Mouse (Mus musculus) stomach, postnatal 0 days (tissue): ENCODE data around the gene Olfr1241. TPM values are rescaled to one million over a fixed set of nuclear protein-coding genes. Genes with fewer than 3 reads are reported as not detected.

ENCODE experiments used
- ATAC-seq: fragments of 200-750 bp; cut with Nextera tagmentation; 2 replicates; pipeline ENCODE4 v1.8.0; 2017; ENCODE audit not compliant: low FRiP score, low TSS enrichment
- DNase-seq: peaks from one replicate; pipeline ENCODE4 v3.0.0-alpha.2; 2016; ENCODE audit warnings: low spot score
- H3K27ac ChIP-seq: fragments of 300-500 bp; sonication (generic); replicated peaks from 2 replicates; pipeline ENCODE4 v1.5.1; 2014; ENCODE audit warnings: mild to moderate bottlenecking, control low read depth
- H3K27me3 ChIP-seq: fragments of 300-500 bp; sonication (generic); 2 replicates; pipeline ENCODE4 v1.6.1; 2014; ENCODE audit warnings: low read length; ENCODE audit not compliant: control insufficient read depth, insufficient read depth
- H3K36me3 ChIP-seq: fragments of 300-500 bp; sonication (generic); 2 replicates; pipeline ENCODE4 v1.6.1; 2014; ENCODE audit warnings: low read length, mixed read lengths; ENCODE audit not compliant: control insufficient read depth, insufficient read depth
- H3K4me1 ChIP-seq: fragments of 300-500 bp; sonication (generic); replicated peaks from 2 replicates; pipeline ENCODE4 v1.6.1; 2014; ENCODE audit warnings: antibody characterized with exemption; ENCODE audit not compliant: control insufficient read depth, insufficient read depth
- H3K4me2 ChIP-seq: fragments of 300-500 bp; sonication (generic); replicated peaks from 2 replicates; pipeline ENCODE4 v1.6.1; 2014; ENCODE audit warnings: low read depth, mild to moderate bottlenecking, control low read depth, moderate library complexity
- H3K4me3 ChIP-seq: fragments of 300-500 bp; sonication (generic); 2 replicates; pipeline ENCODE4 v1.5.1; 2014; ENCODE audit warnings: low read depth, low read length, control low read depth
- H3K9ac ChIP-seq: fragments of 300-500 bp; sonication (generic); 2 replicates; pipeline ENCODE4 v1.6.1; 2014; ENCODE audit warnings: mild to moderate bottlenecking, low read length, control low read depth, mixed read lengths
- H3K9me3 ChIP-seq: fragments of 300-500 bp; sonication (generic); 2 replicates; pipeline ENCODE4 v1.6.1; 2016; ENCODE audit warnings: low read length; ENCODE audit not compliant: control insufficient read depth
- CTCF ChIP-seq: IDR thresholded peaks from 2 replicates; pipeline ENCODE4 v1.5.1; 2016; ENCODE audit warnings: antibody characterized with exemption, low read depth, mild to moderate bottlenecking, moderate library complexity
- EP300 ChIP-seq: optimal IDR thresholded peaks from 2 replicates; pipeline ENCODE3; 2016; ENCODE audit warnings: antibody characterized with exemption
- whole genome bisulfite sequencing: fragments of 180-500 bp; shearing (Covaris S2); extraction: QIAGEN DNeasy Blood & Tissue Kit; methylation state at CpG from one replicate; pipeline ENCODE4 v1.1.7; 2014; 5-methylcytosine and 5-hydroxymethylcytosine counted together
- polyA plus RNA-seq: library from polyadenylated mRNA; unstranded; fragments of >200 nt; fragmentation: Nextera tagmentation; extraction: Ambion mirVana; gene quantifications from 2 replicates; pipeline ENCODE4 v1.2.1, GENCODE M21; 2015

Olfr1241 gene
- not detected in 2 replicates for polyA plus RNA-seq

DNA sequence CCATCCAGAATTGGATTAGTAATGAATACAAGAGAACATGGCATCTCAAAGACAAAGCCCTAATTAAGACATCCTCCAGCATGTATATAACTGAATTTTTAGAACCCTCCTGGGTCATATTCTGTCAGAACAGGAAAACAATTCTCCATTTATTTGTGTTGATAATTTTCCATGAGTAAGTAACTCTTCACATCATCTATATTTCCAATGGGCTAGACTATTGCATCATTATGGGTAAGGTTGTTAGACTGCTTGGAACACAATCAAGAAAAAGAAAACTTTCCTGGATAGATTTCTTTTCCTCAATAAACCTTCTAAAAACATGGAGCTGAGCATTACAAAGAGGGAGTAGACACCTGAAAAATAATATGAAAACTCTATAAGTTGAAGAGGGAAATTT, at the start of gene Olfr1241:
Gene Olfr1241 (minus strand): TSS at position 101 of the 400 bp plus-strand sequence.
- H3K4me1 ChIP-seq: no peaks in the 10 kb centered on the region
- H3K27me3 ChIP-seq: no peaks in the 10 kb centered on the region
- H3K36me3 ChIP-seq: no peaks in the 10 kb centered on the region
- no peak for ATAC-seq
- TF ChIP-seq EP300 (no peak), CTCF (no peak)
- no peak within 1 kb of the TSS for H3K4me3 ChIP-seq
- no peak within 1 kb of the TSS for H3K9ac ChIP-seq
- no peak for DNase-seq
- H3K9me3 ChIP-seq: no peaks in the 10 kb centered on the region
- no peak within 1 kb of the TSS for H3K27ac ChIP-seq
- no peak within 1 kb of the TSS for H3K4me2 ChIP-seq

- whole genome bisulfite sequencing: 88% methylated on average over 1 of the region's 1 CpGs
- no peak within 1 kb of the TSS for H3K4me2 ChIP-seq
- no peak for ATAC-seq
These were observed 44.5 kb upstream of the Olfr1241 start, which contains the start of gene Olfr1243 for GRCm38 (mm10) chr2:89531387-89531786. Olfr1243 (minus strand) TSS chr2:89531487.

GRCm38 (mm10) chr2:89498235-89498634, 11.3 kb upstream of the Olfr1241 start, which contains the start of gene Olfr1242:
Olfr1242 (minus strand) TSS chr2:89498335.
- 83% methylated on average over 1 of the region's 1 CpGs for WGBS
- H3K9me3 ChIP-seq: no peaks in the 10 kb centered on the region
- H3K36me3 ChIP-seq: no peaks in the 10 kb centered on the region
- H3K27ac ChIP-seq: no peak within 1 kb of the TSS
- H3K4me3 ChIP-seq: no peak within 1 kb of the TSS
- H3K4me1 ChIP-seq: no peaks in the 10 kb centered on the region
- no peak within 1 kb of the TSS for H3K9ac ChIP-seq
- H3K27me3 ChIP-seq: no peaks in the 10 kb centered on the region
- TF ChIP-seq EP300 (no peak), CTCF (no peak)
- no peak within 1 kb of the TSS for H3K4me2 ChIP-seq
- ATAC-seq (no peak), DNase-seq (no peak)

More at GRCm38 (mm10) chr2:89531387-89531786, 44.5 kb upstream of the Olfr1241 start, which contains the start of gene Olfr1243:
- H3K27me3 ChIP-seq: no peaks in the 10 kb centered on the region
- no peaks in the 10 kb centered on the region for H3K36me3 ChIP-seq
- H3K27ac ChIP-seq: no peak within 1 kb of the TSS
- no peak within 1 kb of the TSS for H3K9ac ChIP-seq
- no peak within 1 kb of the TSS for H3K4me3 ChIP-seq
- TF ChIP-seq EP300: no peak
- no peak for TF ChIP-seq CTCF
- H3K9me3 ChIP-seq: no peaks in the 10 kb centered on the region
- DNase-seq: no peak
- no peaks in the 10 kb centered on the region for H3K4me1 ChIP-seq

- no peak for ATAC-seq
- no peak within 1 kb of the TSS for H3K27ac ChIP-seq
- no peaks in the 10 kb centered on the region for H3K9me3 ChIP-seq
- no peaks in the 10 kb centered on the region for H3K36me3 ChIP-seq
- TF ChIP-seq EP300 (no peak), CTCF (no peak)
- 82% methylated on average over 3 of the region's 3 CpGs for WGBS
- no peak within 1 kb of the TSS for H3K9ac ChIP-seq
- no peaks in the 10 kb centered on the region for H3K4me1 ChIP-seq
- no peaks in the 10 kb centered on the region for H3K27me3 ChIP-seq
- H3K4me3 ChIP-seq: no peak within 1 kb of the TSS
- H3K4me2 ChIP-seq: no peak within 1 kb of the TSS
- DNase-seq: no peak
These were observed 44.0 kb downstream of the Olfr1241 start, which contains the start of gene Olfr1240 for GRCm38 (mm10) chr2:89442900-89443299. Olfr1240 (minus strand) TSS chr2:89443000.

Other genes starting within 250 kb of the Olfr1241 start
- gene Olfr1228, start 233.1 kb downstream of the Olfr1241 start, polyA plus RNA-seq: not detected in 2 replicates
- not detected in 2 replicates for gene Olfr1229, start 199.1 kb downstream of the Olfr1241 start, polyA plus RNA-seq
- gene Olfr1230, start 189.9 kb downstream of the Olfr1241 start, polyA plus RNA-seq: not detected in 2 replicates
- 0.02 TPM in 1 of 2 replicates, not detected in the other for gene Olfr1231, start 180.1 kb downstream of the Olfr1241 start, polyA plus RNA-seq
- gene Olfr1232, start 157.5 kb downstream of the Olfr1241 start, polyA plus RNA-seq: not detected in 2 replicates
- gene Olfr1233, start 144.7 kb downstream of the Olfr1241 start, polyA plus RNA-seq: 0.02 TPM in 1 of 2 replicates, not detected in the other
- gene Olfr1234, start 122.3 kb downstream of the Olfr1241 start, polyA plus RNA-seq: not detected in 2 replicates
- gene Olfr1238, start 77.5 kb downstream of the Olfr1241 start, polyA plus RNA-seq: not detected in 2 replicates
- gene Olfr1239, start 66.7 kb downstream of the Olfr1241 start, polyA plus RNA-seq: not detected in 2 replicates
- not detected in 2 replicates for gene Olfr1240, start 44.1 kb downstream of the Olfr1241 start, polyA plus RNA-seq
- gene Olfr1242, start 11.2 kb upstream of the Olfr1241 start, polyA plus RNA-seq: not detected in 2 replicates
- not detected in 2 replicates for gene Olfr1243, start 44.4 kb upstream of the Olfr1241 start, polyA plus RNA-seq
- not detected in 2 replicates for gene Olfr1245, start 91.3 kb upstream of the Olfr1241 start, polyA plus RNA-seq
- gene Olfr1246, start 106.0 kb upstream of the Olfr1241 start, polyA plus RNA-seq: not detected in 2 replicates
- gene Olfr1247, start 127.0 kb upstream of the Olfr1241 start, polyA plus RNA-seq: 0.01 TPM in 1 of 2 replicates, not detected in the other
- gene Olfr1248, start 131.1 kb upstream of the Olfr1241 start, polyA plus RNA-seq: not detected in 2 replicates
- gene Olfr1249, start 147.9 kb upstream of the Olfr1241 start, polyA plus RNA-seq: not detected in 2 replicates
- gene Olfr1250, start 174.3 kb upstream of the Olfr1241 start, polyA plus RNA-seq: not detected in 2 replicates
- not detected in 2 replicates for gene Olfr1251, start 184.8 kb upstream of the Olfr1241 start, polyA plus RNA-seq
- gene Olfr1252, start 237.9 kb upstream of the Olfr1241 start, polyA plus RNA-seq: not detected in 2 replicates